ENCODE assay signal across 31 mouse cellular contexts in genomic region chr11:73583188-73583587, GRCm38 (mm10). TPM values are rescaled to one million over a fixed set of nuclear protein-coding genes. Genes with fewer than 3 reads are reported as not detected.
"Had no signal": no experiment of that assay in that cellular context is flagged by ENCODE, and none has a peak within 500 bp of the region (broad histone marks: within the 10 kb centered on the region; RNA-seq: fewer than 3 reads in every experiment).

No protein-coding gene starts in this region.

RNA-seq across cellular contexts. Expression of gene Olfr385, which starts 9.6 kb away (rescaled TPM):
- total RNA-seq: gastrocnemius, adult 18-20 months; gastrocnemius, adult 8-10 months; gastrocnemius, postnatal 14 days; gastrocnemius, postnatal 36 days; heart, adult 2 months; heart, postnatal 10 days; heart, postnatal 25 days; heart, postnatal 4 days; layer of hippocampus, adult 2 months; layer of hippocampus, postnatal 10 days; layer of hippocampus, postnatal 25 days; left cerebral cortex, adult 2 months; left cerebral cortex, postnatal 14 days; left cerebral cortex, postnatal 36 days; liver, adult 2 months had no signal
- polyA plus RNA-seq: gonadal fat pad, adult 2 months; heart, adult 2 months; heart, embryonic 12.5 days; heart, embryonic 14.5 days; heart, embryonic 16.5 days; hindbrain, embryonic 10.5 days; hindbrain, embryonic 12.5 days; hindbrain, embryonic 14.5 days; hindbrain, embryonic 16.5 days; inflammation-experienced regulatory T-cells, adult 6 months; intestine, embryonic 15.5 days; intestine, postnatal 0 days; kidney, embryonic 14.5 days; kidney, embryonic 16.5 days; limb, embryonic 10.5 days; limb, embryonic 12.5 days; limb, embryonic 14.5 days; liver, adult 2 months had no signal

RNA-seq across cellular contexts. Expression of gene Olfr384, which starts 15.2 kb away (rescaled TPM):
- total RNA-seq: gastrocnemius, adult 18-20 months; gastrocnemius, adult 8-10 months; gastrocnemius, postnatal 14 days; gastrocnemius, postnatal 36 days; heart, adult 2 months; heart, postnatal 10 days; heart, postnatal 25 days; heart, postnatal 4 days; layer of hippocampus, adult 2 months; layer of hippocampus, postnatal 10 days; layer of hippocampus, postnatal 25 days; left cerebral cortex, adult 2 months; left cerebral cortex, postnatal 14 days; left cerebral cortex, postnatal 36 days; liver, adult 2 months had no signal
- polyA plus RNA-seq: gonadal fat pad, adult 2 months; heart, adult 2 months; heart, embryonic 12.5 days; heart, embryonic 14.5 days; heart, embryonic 16.5 days; hindbrain, embryonic 10.5 days; hindbrain, embryonic 12.5 days; hindbrain, embryonic 14.5 days; hindbrain, embryonic 16.5 days; inflammation-experienced regulatory T-cells, adult 6 months; intestine, embryonic 15.5 days; intestine, postnatal 0 days; kidney, embryonic 14.5 days; kidney, embryonic 16.5 days; limb, embryonic 10.5 days; limb, embryonic 12.5 days; limb, embryonic 14.5 days; liver, adult 2 months had no signal
